Mouse (Mus musculus) liver, embryonic 14.5 days (tissue): ENCODE measurements at regions not wholly inside any gene's neighbourhood (a gene's known extent, or its start where the extent isn't known, plus 50 kb on each side); places are given as distances from the start of the nearest gene placed in this dataset.

ENCODE experiments used
- ATAC-seq: fragments of 200-750 bp; cut with Nextera tagmentation; 2 replicates; pipeline ENCODE4 v1.8.0; 2017; ENCODE audit warnings: moderate number of reproducible peaks, mild to moderate bottlenecking, moderate library complexity; ENCODE audit not compliant: insufficient read depth
- DNase-seq, 3 experiments: peaks; one replicate each; pipeline ENCODE4 v3.0.0-alpha.2; 2012 to 2013; ENCODE audit warnings: low read depth in 3 of 3, low spot score in 3 of 3
- H3K27ac ChIP-seq: fragments of 300-500 bp; sonication (generic); 2 replicates; pipeline ENCODE4 v1.5.1; 2014; ENCODE audit warnings: moderate library complexity, mild to moderate bottlenecking, control low read depth, inconsistent platforms
- H3K27me3 ChIP-seq: fragments of 300-500 bp; sonication (generic); 2 replicates; pipeline ENCODE4 v1.6.1; 2014; ENCODE audit warnings: mild to moderate bottlenecking, low read length, moderate library complexity; ENCODE audit not compliant: control insufficient read depth, insufficient read depth
- H3K36me3 ChIP-seq: fragments of 300-500 bp; sonication (generic); replicated peaks from 2 replicates; pipeline ENCODE4 v1.6.1; 2014; ENCODE audit warnings: low read depth; ENCODE audit not compliant: control insufficient read depth, insufficient read depth
- H3K4me1 ChIP-seq, 2 experiments: fragments of 200-500 bp in 1 of 2; fragments of 300-500 bp in 1 of 2; sonication (generic) in 1 of 2; replicated peaks; 2 replicates each; pipeline ENCODE4 v1.6.1; 2012 to 2014; ENCODE audit warnings: antibody characterized with exemption in 1 of 2, inconsistent platforms in 1 of 2, low read length in 1 of 2; ENCODE audit not compliant: control insufficient read depth in 2 of 2, insufficient read depth in 2 of 2
- H3K4me2 ChIP-seq: fragments of 300-500 bp; sonication (generic); 2 replicates; pipeline ENCODE4 v1.6.1; 2014; ENCODE audit warnings: low read depth, mild to moderate bottlenecking, control low read depth, moderate library complexity
- H3K4me3 ChIP-seq, 2 experiments: fragments of 200-500 bp in 1 of 2; fragments of 300-500 bp in 1 of 2; sonication (generic) in 1 of 2; 2 replicates each; pipeline ENCODE4 v1.5.1; 2012 to 2014; ENCODE audit warnings: low read depth in 2 of 2, low read length in 2 of 2, mild to moderate bottlenecking in 2 of 2, control low read depth in 1 of 2, inconsistent platforms in 1 of 2, moderate library complexity in 1 of 2; ENCODE audit not compliant: insufficient read depth in 1 of 2
- H3K9ac ChIP-seq: fragments of 300-500 bp; sonication (generic); replicated peaks from 2 replicates; pipeline ENCODE4 v1.6.1; 2014; ENCODE audit warnings: mild to moderate bottlenecking, control low read depth, moderate library complexity
- H3K9me3 ChIP-seq: fragments of 300-500 bp; sonication (generic); 2 replicates; pipeline ENCODE4 v1.6.1; 2016; ENCODE audit warnings: low read length, mixed read lengths; ENCODE audit not compliant: control insufficient read depth
- CTCF ChIP-seq: IDR thresholded peaks from 2 replicates; pipeline ENCODE4 v1.5.1; 2016; ENCODE audit warnings: antibody characterized with exemption, low read depth, control low read depth
- EP300 ChIP-seq: IDR thresholded peaks from 2 replicates; pipeline ENCODE4 v1.6.1; 2016; ENCODE audit warnings: antibody characterized with exemption, low read depth
- WGBS: fragments of 180-500 bp; shearing (Covaris S2); extraction: QIAGEN DNeasy Blood & Tissue Kit; methylation state at CpG from one replicate; pipeline ENCODE4 v1.1.7; 2014; ENCODE audit not compliant: insufficient replicate concordance; 5-methylcytosine and 5-hydroxymethylcytosine counted together

- no peaks in the 10 kb centered on the region for H3K9me3 ChIP-seq
- H3K9ac ChIP-seq, result no peak overlapping the region
- H3K27ac ChIP-seq, result no peak overlapping the region
- H3K27me3 ChIP-seq, result no peaks in the 10 kb centered on the region
- DNase-seq, result no peak
- ATAC-seq, result no peak
- no peak for TF ChIP-seq EP300
- no peak for TF ChIP-seq CTCF
- H3K4me1 ChIP-seq, result no peaks in the 10 kb centered on the region
- no peak overlapping the region for H3K4me3 ChIP-seq
- no peaks in the 10 kb centered on the region for H3K36me3 ChIP-seq
- WGBS, result 61% methylated on average over 13 of the region's 13 CpGs
- H3K4me2 ChIP-seq, result no peak overlapping the region
Observed at GRCm38 (mm10) chr1:90424066-90424821, 178.5 kb upstream of the Cops8 start.

- H3K27ac ChIP-seq, result no peak overlapping the region
- TF ChIP-seq CTCF (no peak), EP300 (no peak)
- WGBS, result 65% methylated on average over 6 of the region's 6 CpGs
Observed at GRCm38 (mm10) chr1:90428334-90428733, 174.4 kb upstream of the Cops8 start.

GRCm38 (mm10) chr1:90428774-90429173 is 174.0 kb upstream of the Cops8 start:
- no peak overlapping the region for H3K4me3 ChIP-seq
- H3K9ac ChIP-seq, result no peak overlapping the region
- no peaks in the 10 kb centered on the region for H3K9me3 ChIP-seq
- 60% methylated on average over 7 of the region's 7 CpGs for WGBS
- no peaks in the 10 kb centered on the region for H3K4me1 ChIP-seq
- H3K27ac ChIP-seq, result no peak overlapping the region
- no peak for TF ChIP-seq CTCF
- no peak for TF ChIP-seq EP300
- no peak overlapping the region for H3K4me2 ChIP-seq
- H3K36me3 ChIP-seq, result no peaks in the 10 kb centered on the region
- ATAC-seq (no peak), DNase-seq (no peak)
- no peaks in the 10 kb centered on the region for H3K27me3 ChIP-seq

More at GRCm38 (mm10) chr1:90428334-90428733, 174.4 kb upstream of the Cops8 start:
- ATAC-seq (no peak), DNase-seq (no peak)
- no peaks in the 10 kb centered on the region for H3K27me3 ChIP-seq
- H3K36me3 ChIP-seq, result no peaks in the 10 kb centered on the region
- no peaks in the 10 kb centered on the region for H3K4me1 ChIP-seq
- H3K4me3 ChIP-seq, result no peak overlapping the region
- H3K9me3 ChIP-seq, result no peaks in the 10 kb centered on the region
- no peak overlapping the region for H3K9ac ChIP-seq
- no peak overlapping the region for H3K4me2 ChIP-seq

- no peak for TF ChIP-seq CTCF
- TF ChIP-seq EP300, result no peak
- no peak overlapping the region for H3K4me2 ChIP-seq
- 65% methylated on average over 9 of the region's 9 CpGs for WGBS
- H3K9ac ChIP-seq, result no peak overlapping the region
- ATAC-seq, result no peak
- no peak overlapping the region for H3K4me3 ChIP-seq
- no peak for DNase-seq
- no peaks in the 10 kb centered on the region for H3K4me1 ChIP-seq
- H3K27me3 ChIP-seq, result no peaks in the 10 kb centered on the region
- no peaks in the 10 kb centered on the region for H3K9me3 ChIP-seq
- H3K36me3 ChIP-seq, result no peaks in the 10 kb centered on the region
- H3K27ac ChIP-seq, result no peak overlapping the region
Observed at GRCm38 (mm10) chr1:90430480-90430879, 172.3 kb upstream of the Cops8 start.

- Histone ChIP-seq H3K9me3 (no peaks in the 10 kb centered on the region), H3K4me3 (no peak overlapping the region), H3K27ac (no peak overlapping the region), H3K9ac (no peak overlapping the region), H3K4me1 (no peaks in the 10 kb centered on the region), H3K36me3 (no peaks in the 10 kb centered on the region), H3K27me3 (no peaks in the 10 kb centered on the region), H3K4me2 (no peak overlapping the region)
- DNase-seq (no peak), ATAC-seq (no peak)
- TF ChIP-seq CTCF (no peak), EP300 (no peak)
- WGBS, result 44% methylated on average over 6 of the region's 6 CpGs
Observed at GRCm38 (mm10) chr1:90431783-90432182, 171.0 kb upstream of the Cops8 start.
